Mouse (Mus musculus): Measurements from ENCODE around the gene Zdhhc22. TPM values are rescaled to one million over a fixed set of nuclear protein-coding genes. Genes with fewer than 3 reads are reported as not detected.
A peak's percentile ranks its signal among the peaks of the same experiment; 100 is the strongest.

The Zdhhc22 gene
- polyA plus RNA-seq, 1 experiment from 2014 or later, result 0.17 TPM

DNA sequence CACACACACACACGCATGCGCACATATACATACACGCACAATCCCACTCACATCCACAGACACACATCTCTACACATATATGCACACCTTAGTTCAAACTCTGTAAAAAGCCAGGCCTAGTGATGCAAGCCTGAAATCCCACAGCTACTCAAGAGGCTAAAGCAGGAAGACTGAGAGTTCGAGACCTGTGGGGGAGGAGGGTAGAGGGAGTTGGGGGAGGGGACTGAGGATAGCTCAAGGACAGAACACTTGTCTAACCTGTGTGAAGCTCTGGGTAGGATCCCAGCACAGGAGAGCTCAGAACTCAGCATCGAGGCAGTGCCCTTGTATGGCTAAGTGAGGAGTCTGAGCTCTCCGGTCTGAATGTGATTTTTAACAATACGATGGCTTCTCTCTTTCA, 12.6 kb upstream of the Zdhhc22 start:
- Histone ChIP-seq H3K27ac (ENCODE audit: low read depth, low read length) (no peak overlapping the region), H3K4me1 (replicated peaks; ENCODE audit: control insufficient read depth, insufficient read depth, low read length) (no peaks in the 10 kb centered on the region), H3K4me3 (ENCODE audit: low read depth, low read length) (no peak overlapping the region), H3K27me3 (ENCODE audit: control insufficient read depth, insufficient read depth, low read length) (no peaks in the 10 kb centered on the region), H3K9me3 (ENCODE audit: control insufficient read depth, low read length) (no peaks in the 10 kb centered on the region), H3K4me2 (ENCODE audit: low read depth, low read length, severe bottlenecking) (no peak overlapping the region), H3K9ac (ENCODE audit: low read length) (no peak overlapping the region), H3K36me3 (ENCODE audit: control insufficient read depth, insufficient read depth, low read length) (no peaks in the 10 kb centered on the region)
- peak; percentile 45 for DNase-seq (ENCODE audit: low spot score)
- 81% methylated on average over 7 of the region's 7 CpGs for WGBS
- ATAC-seq (replicated peaks; ENCODE audit: low FRiP score), result no peak

DNA sequence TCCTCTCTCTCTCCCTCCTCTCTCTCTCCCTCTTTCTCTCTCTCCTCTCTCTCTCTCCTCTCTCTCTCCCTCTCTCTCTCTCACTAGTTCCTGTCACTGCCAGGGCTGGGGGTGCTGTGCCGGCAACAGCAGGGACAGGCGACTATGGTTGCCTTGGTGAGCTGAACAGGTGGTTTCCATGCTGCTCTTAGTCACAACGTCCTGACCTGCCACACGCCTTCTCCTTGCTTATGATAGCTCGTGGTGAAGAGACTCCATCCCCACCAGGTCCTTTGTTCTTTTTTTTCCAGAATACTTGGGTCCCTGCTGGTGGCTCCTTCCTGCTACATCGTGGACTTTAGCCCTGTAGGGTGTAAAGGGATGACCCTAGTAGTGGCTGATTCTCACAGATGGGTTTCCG, 12.0 kb upstream of the Zdhhc22 start:
- Histone ChIP-seq H3K4me2 (ENCODE audit: low read depth, low read length, severe bottlenecking) (no peak overlapping the region), H3K9ac (ENCODE audit: low read length) (no peak overlapping the region), H3K27me3 (ENCODE audit: control insufficient read depth, insufficient read depth, low read length) (no peaks in the 10 kb centered on the region), H3K4me3 (ENCODE audit: low read depth, low read length) (no peak overlapping the region), H3K27ac (ENCODE audit: low read depth, low read length) (no peak overlapping the region), H3K9me3 (ENCODE audit: control insufficient read depth, low read length) (no peaks in the 10 kb centered on the region), H3K4me1 (replicated peaks; ENCODE audit: control insufficient read depth, insufficient read depth, low read length) (no peaks in the 10 kb centered on the region), H3K36me3 (ENCODE audit: control insufficient read depth, insufficient read depth, low read length) (no peaks in the 10 kb centered on the region)
- DNase-seq (ENCODE audit: low spot score) (peak; percentile 46), ATAC-seq (replicated peaks; ENCODE audit: low FRiP score) (no peak)
- WGBS, result 63% methylated on average over 7 of the region's 7 CpGs

DNA sequence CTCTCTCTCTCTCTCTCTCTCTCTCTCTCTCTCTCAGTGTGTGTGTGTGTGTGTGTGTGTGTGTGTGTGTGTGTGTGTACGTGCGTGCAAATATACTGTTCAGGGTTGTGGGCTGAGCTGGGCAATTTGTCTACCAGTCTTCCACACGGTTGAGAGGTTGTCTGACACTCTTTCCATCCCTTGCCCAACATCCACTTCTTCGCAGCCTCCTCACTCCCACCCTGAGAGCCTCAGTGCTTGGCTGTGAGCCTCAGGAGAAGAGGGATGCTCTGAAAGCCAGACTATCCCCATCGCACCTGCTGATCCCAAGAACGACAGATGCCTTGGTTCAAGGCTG, 10.6 kb upstream of the Zdhhc22 start:
- no peak overlapping the region for H3K9ac ChIP-seq (ENCODE audit: low read length)
- ATAC-seq (replicated peaks; ENCODE audit: low FRiP score) (peak; percentile 37), DNase-seq (ENCODE audit: low spot score) (peak; percentile 46)
- no peaks in the 10 kb centered on the region for H3K36me3 ChIP-seq (ENCODE audit: control insufficient read depth, insufficient read depth, low read length)
- H3K4me2 ChIP-seq (ENCODE audit: low read depth, low read length, severe bottlenecking), result no peak overlapping the region
- 53% methylated on average over 6 of the region's 6 CpGs for WGBS
- no peaks in the 10 kb centered on the region for H3K9me3 ChIP-seq (ENCODE audit: control insufficient read depth, low read length)
- no peak overlapping the region for H3K27ac ChIP-seq (ENCODE audit: low read depth, low read length)
- no peak overlapping the region for H3K4me3 ChIP-seq (ENCODE audit: low read depth, low read length)
- no peaks in the 10 kb centered on the region for H3K4me1 ChIP-seq (replicated peaks; ENCODE audit: control insufficient read depth, insufficient read depth, low read length)
- no peaks in the 10 kb centered on the region for H3K27me3 ChIP-seq (ENCODE audit: control insufficient read depth, insufficient read depth, low read length)

DNA sequence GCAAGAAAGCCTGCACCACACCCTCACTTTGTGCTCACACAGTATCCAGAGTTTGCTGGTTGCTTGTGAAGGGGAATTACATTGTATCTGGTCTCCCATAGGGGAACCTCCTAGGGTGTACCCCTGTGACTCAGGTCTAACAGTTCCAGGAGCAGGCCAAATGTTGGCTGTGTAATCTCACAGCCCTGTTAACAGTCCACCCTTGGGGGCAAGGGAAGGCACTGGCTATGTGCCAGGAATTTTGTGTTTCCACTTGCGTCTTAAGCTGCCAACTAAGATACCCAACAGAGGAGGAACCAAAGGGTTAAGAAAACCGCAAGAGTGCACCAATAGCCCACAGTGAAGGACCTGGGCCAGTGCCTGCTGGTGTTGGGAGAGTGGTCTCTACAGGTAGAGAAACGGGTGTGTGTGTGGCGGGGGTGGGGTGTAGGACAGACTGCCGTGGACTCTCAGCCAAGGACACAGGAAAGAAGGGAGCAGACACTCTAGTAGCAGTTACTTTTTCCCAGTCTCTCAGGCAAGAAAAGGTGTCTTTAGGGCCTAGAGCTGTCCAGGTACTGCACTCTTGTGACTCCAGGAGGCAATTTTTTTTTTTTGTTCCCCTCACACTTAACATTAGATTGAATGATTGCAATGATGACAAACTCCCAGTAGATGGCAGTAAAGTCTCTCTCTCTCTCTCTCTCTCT, 10.1 kb upstream of the Zdhhc22 start:
- no peak for ATAC-seq (replicated peaks; ENCODE audit: low FRiP score)
- Histone ChIP-seq H3K9ac (ENCODE audit: low read length) (no peak overlapping the region), H3K4me1 (replicated peaks; ENCODE audit: control insufficient read depth, insufficient read depth, low read length) (no peaks in the 10 kb centered on the region), H3K4me3 (ENCODE audit: low read depth, low read length) (no peak overlapping the region), H3K36me3 (ENCODE audit: control insufficient read depth, insufficient read depth, low read length) (no peaks in the 10 kb centered on the region), H3K27ac (ENCODE audit: low read depth, low read length) (no peak overlapping the region), H3K27me3 (ENCODE audit: control insufficient read depth, insufficient read depth, low read length) (no peaks in the 10 kb centered on the region), H3K4me2 (ENCODE audit: low read depth, low read length, severe bottlenecking) (no peak overlapping the region), H3K9me3 (ENCODE audit: control insufficient read depth, low read length) (no peaks in the 10 kb centered on the region)
- DNase-seq (ENCODE audit: low spot score), result peak; percentile 49
- 68% methylated on average over 5 of the region's 5 CpGs for WGBS

DNA sequence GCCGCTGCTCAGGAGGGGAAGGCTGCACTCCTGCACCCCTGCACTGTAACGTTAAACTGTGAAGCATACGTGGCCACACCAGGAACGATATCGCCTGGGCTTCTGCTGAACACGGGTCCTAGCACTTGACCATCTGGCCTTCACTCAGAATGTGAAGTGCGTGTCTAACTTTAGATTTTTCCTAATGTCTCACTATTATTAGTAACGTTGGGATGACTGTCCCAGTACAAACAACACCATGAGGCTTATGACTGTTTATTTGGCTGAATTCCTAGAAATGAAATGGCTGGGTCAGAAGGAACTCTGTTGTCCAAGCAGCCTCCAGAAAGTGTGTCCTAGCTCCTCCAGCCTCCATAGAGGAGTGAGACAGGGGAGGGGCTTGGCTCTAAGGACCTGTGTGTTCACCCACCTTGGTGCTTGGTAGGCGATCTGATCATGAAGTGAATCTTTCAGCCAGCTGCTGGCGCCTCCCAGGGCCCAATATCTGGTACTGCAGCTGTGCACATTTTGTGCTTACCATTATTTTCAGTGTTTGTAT, 9.1 kb upstream of the Zdhhc22 start:
- no peaks in the 10 kb centered on the region for H3K36me3 ChIP-seq (ENCODE audit: control insufficient read depth, insufficient read depth, low read length)
- WGBS, result 76% methylated on average over 10 of the region's 10 CpGs
- H3K9ac ChIP-seq (ENCODE audit: low read length), result no peak overlapping the region
- H3K4me2 ChIP-seq (ENCODE audit: low read depth, low read length, severe bottlenecking), result no peak overlapping the region
- ATAC-seq (replicated peaks; ENCODE audit: low FRiP score) (no peak), DNase-seq (ENCODE audit: low spot score) (peak; percentile 42)
- no peaks in the 10 kb centered on the region for H3K4me1 ChIP-seq (replicated peaks; ENCODE audit: control insufficient read depth, insufficient read depth, low read length)
- no peaks in the 10 kb centered on the region for H3K9me3 ChIP-seq (ENCODE audit: control insufficient read depth, low read length)
- no peaks in the 10 kb centered on the region for H3K27me3 ChIP-seq (ENCODE audit: control insufficient read depth, insufficient read depth, low read length)
- H3K4me3 ChIP-seq (ENCODE audit: low read depth, low read length), result no peak overlapping the region
- no peak overlapping the region for H3K27ac ChIP-seq (ENCODE audit: low read depth, low read length)

DNA sequence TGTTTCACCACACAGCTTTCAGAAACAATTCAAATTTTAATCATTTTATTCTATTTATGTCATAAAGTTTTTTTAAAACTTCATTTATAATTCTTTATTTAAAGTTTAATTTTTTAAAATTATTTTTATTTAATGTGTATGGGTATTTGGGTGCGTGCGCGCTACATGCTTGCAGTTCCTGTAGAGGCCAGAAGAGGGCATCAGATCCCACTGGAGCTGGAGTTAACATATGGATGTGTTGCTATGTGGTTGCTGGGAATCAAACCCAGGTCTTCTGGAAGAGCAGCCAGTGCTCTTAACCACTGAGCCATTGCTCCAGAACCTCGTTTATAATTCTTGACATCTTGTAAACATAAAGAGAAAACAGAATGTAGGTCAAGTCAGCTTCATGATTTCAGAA, 8.5 kb upstream of the Zdhhc22 start:
- no peak overlapping the region for H3K27ac ChIP-seq (ENCODE audit: low read depth, low read length)
- H3K9me3 ChIP-seq (ENCODE audit: control insufficient read depth, low read length), result no peaks in the 10 kb centered on the region
- H3K4me3 ChIP-seq (ENCODE audit: low read depth, low read length), result no peak overlapping the region
- WGBS, result 89% methylated on average over 4 of the region's 4 CpGs
- ATAC-seq (replicated peaks; ENCODE audit: low FRiP score) (no peak), DNase-seq (ENCODE audit: low spot score) (peak; percentile 30)
- no peak overlapping the region for H3K9ac ChIP-seq (ENCODE audit: low read length)
- no peaks in the 10 kb centered on the region for H3K4me1 ChIP-seq (replicated peaks; ENCODE audit: control insufficient read depth, insufficient read depth, low read length)
- no peak overlapping the region for H3K4me2 ChIP-seq (ENCODE audit: low read depth, low read length, severe bottlenecking)
- no peaks in the 10 kb centered on the region for H3K36me3 ChIP-seq (ENCODE audit: control insufficient read depth, insufficient read depth, low read length)
- no peaks in the 10 kb centered on the region for H3K27me3 ChIP-seq (ENCODE audit: control insufficient read depth, insufficient read depth, low read length)

DNA sequence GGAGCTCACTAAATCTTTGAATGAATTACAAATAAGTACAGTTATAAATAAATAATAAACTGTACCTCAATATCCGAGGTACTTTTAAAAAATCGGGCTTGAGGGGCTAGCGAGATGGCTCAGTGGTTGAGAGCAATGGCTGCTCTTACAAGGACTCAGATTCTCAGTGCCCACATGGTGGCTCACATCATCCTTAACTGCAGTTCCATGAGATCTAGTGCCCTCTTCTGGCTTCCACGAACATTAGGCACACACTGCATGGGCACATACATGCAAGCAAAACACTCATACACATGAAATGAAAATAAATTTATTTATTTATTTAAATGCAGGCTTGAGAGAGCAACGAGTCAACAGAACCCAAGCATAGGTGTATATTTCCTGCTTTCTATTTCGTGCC, 5.7 kb upstream of the Zdhhc22 start:
- Histone ChIP-seq H3K27me3 (ENCODE audit: control insufficient read depth, insufficient read depth, low read length) (peaks cover 6% of the 10 kb centered on the region; the same call in 1 of the 2 replicates), H3K4me3 (ENCODE audit: low read depth, low read length) (no peak overlapping the region), H3K36me3 (ENCODE audit: control insufficient read depth, insufficient read depth, low read length) (no peaks in the 10 kb centered on the region), H3K4me1 (replicated peaks; ENCODE audit: control insufficient read depth, insufficient read depth, low read length) (0 out of 2 replicates have a peak, but pooled peaks cover 4% of the 10 kb centered on the region), H3K4me2 (ENCODE audit: low read depth, low read length, severe bottlenecking) (no peak overlapping the region), H3K9me3 (ENCODE audit: control insufficient read depth, low read length) (no peaks in the 10 kb centered on the region), H3K9ac (ENCODE audit: low read length) (no peak overlapping the region), H3K27ac (ENCODE audit: low read depth, low read length) (no peak overlapping the region)
- no peak for DNase-seq (ENCODE audit: low spot score)
- 79% methylated on average over 6 of the region's 6 CpGs for WGBS
- ATAC-seq (replicated peaks; ENCODE audit: low FRiP score), result no peak

DNA sequence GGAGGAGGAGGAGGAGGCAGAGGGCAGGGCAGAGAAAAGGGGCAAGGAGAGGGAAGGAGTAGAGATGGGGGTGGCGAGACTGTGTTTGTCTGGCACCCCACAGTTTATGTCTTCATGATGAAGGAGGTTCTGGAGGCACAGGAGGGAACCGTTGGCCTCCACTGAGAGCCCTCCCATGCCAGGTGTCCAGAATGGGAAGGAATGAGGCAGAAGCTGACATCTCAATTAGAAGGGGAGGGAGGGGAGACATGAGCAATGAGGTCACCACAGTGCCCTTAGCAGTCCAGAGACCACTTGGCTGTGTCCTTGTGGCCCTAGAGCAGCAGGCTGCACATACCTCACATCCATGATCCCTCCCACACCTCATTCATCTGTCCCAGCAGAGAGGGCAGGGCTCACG, 4.5 kb upstream of the Zdhhc22 start:
- no peak overlapping the region for H3K4me2 ChIP-seq (ENCODE audit: low read depth, low read length, severe bottlenecking)
- no peaks in the 10 kb centered on the region for H3K36me3 ChIP-seq (ENCODE audit: control insufficient read depth, insufficient read depth, low read length)
- H3K4me1 ChIP-seq (replicated peaks; ENCODE audit: control insufficient read depth, insufficient read depth, low read length), result peaks cover 7% of the 10 kb centered on the region; the same call in 1 of the 2 replicates
- DNase-seq (ENCODE audit: low spot score), result no peak
- peaks cover 17% of the 10 kb centered on the region for H3K27me3 ChIP-seq (ENCODE audit: control insufficient read depth, insufficient read depth, low read length)
- H3K27ac ChIP-seq (ENCODE audit: low read depth, low read length), result no peak overlapping the region
- no peak overlapping the region for H3K9ac ChIP-seq (ENCODE audit: low read length)
- WGBS, result 57% methylated on average over 3 of the region's 3 CpGs
- no peak for ATAC-seq (replicated peaks; ENCODE audit: low FRiP score)
- H3K9me3 ChIP-seq (ENCODE audit: control insufficient read depth, low read length), result no peaks in the 10 kb centered on the region
- no peak overlapping the region for H3K4me3 ChIP-seq (ENCODE audit: low read depth, low read length)

DNA sequence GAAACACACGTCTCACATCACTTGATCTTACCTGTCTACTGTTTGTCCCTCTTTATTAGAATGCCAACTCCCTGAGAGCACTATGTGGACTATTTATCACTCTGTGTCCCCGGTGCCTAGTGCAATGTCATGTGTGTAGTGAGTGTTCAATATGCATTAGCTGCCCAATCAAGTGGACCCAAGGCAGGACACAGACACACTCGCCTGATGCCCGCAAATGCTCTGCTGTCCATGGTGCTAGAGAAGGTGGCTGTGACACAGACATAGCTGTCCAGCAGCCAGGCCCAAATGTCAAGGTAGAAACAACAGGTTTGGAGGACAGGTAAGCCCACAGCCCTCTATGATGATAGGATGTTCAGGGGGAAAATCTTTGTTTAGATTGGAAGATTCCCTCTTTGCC, 3.9 kb upstream of the Zdhhc22 start:
- ATAC-seq (replicated peaks; ENCODE audit: low FRiP score), result no peak

More for the DNA sequence above, 3.9 kb upstream of the Zdhhc22 start:
- H3K27ac ChIP-seq (ENCODE audit: low read depth, low read length), result no peak overlapping the region
- no peaks in the 10 kb centered on the region for H3K36me3 ChIP-seq (ENCODE audit: control insufficient read depth, insufficient read depth, low read length)
- no peak overlapping the region for H3K4me2 ChIP-seq (ENCODE audit: low read depth, low read length, severe bottlenecking)
- no peaks in the 10 kb centered on the region for H3K9me3 ChIP-seq (ENCODE audit: control insufficient read depth, low read length)
- no peak overlapping the region for H3K4me3 ChIP-seq (ENCODE audit: low read depth, low read length)
- DNase-seq (ENCODE audit: low spot score), result no peak
- no peak overlapping the region for H3K9ac ChIP-seq (ENCODE audit: low read length)
- H3K4me1 ChIP-seq (replicated peaks; ENCODE audit: control insufficient read depth, insufficient read depth, low read length), result peaks cover 14% of the 10 kb centered on the region; the same call in 1 of the 2 replicates
- peaks cover 23% of the 10 kb centered on the region for H3K27me3 ChIP-seq (ENCODE audit: control insufficient read depth, insufficient read depth, low read length)
- 43% methylated on average over 4 of the region's 4 CpGs for WGBS

Data from forebrain, embryonic 11.5 days (tissue).